Mouse (Mus musculus) G1E (cell line): ENCODE measurements at regions not wholly inside any gene's neighbourhood (a gene's known extent, or its start where the extent isn't known, plus 50 kb on each side); places are given as distances from the start of the nearest gene placed in this dataset.

Experiments used
- ATAC-seq: 2 replicates; pipeline ENCODE4 v1.8.0; 2016; ENCODE audit warnings: mild to moderate bottlenecking; ENCODE audit not compliant: insufficient number of reproducible peaks, poor library complexity, low FRiP score, severe bottlenecking; ENCODE audit errors: extremely low read depth
- DNase-seq: peaks from one replicate; pipeline ENCODE4 v3.0.0; 2012; ENCODE audit warnings: low spot score
- H3K27me3 ChIP-seq: 2 replicates; pipeline ENCODE4 v1.6.1; 2012; ENCODE audit warnings: mild to moderate bottlenecking, low read length, inconsistent platforms; ENCODE audit not compliant: insufficient read depth
- H3K36me3 ChIP-seq: replicated peaks from 2 replicates; pipeline ENCODE3; 2012; ENCODE audit warnings: mild to moderate bottlenecking, inconsistent platforms
- H3K4me1 ChIP-seq: 2 replicates; pipeline ENCODE4 v1.6.1; 2012; ENCODE audit warnings: low read depth, low read length, inconsistent platforms, mixed read lengths; ENCODE audit not compliant: insufficient read depth
- H3K4me3 ChIP-seq: 2 replicates; pipeline ENCODE4 v1.5.1; 2012; ENCODE audit warnings: low read depth, mild to moderate bottlenecking, inconsistent platforms, low read length, moderate library complexity, mixed read lengths
- H3K9me3 ChIP-seq: replicated peaks from 2 replicates; pipeline ENCODE4 v1.6.1; 2012; ENCODE audit warnings: inconsistent platforms
- CTCF ChIP-seq: IDR thresholded peaks from 2 replicates; pipeline ENCODE4 v1.5.1; 2012; ENCODE audit warnings: low read depth, low read length, inconsistent platforms, mixed read lengths
- GATA1 ChIP-seq: IDR thresholded peaks from 2 replicates; pipeline ENCODE4 v1.6.1; 2012; ENCODE audit warnings: borderline replicate concordance, low read length, inconsistent platforms, mixed read lengths
- GATA2 ChIP-seq: IDR thresholded peaks from 2 replicates; pipeline ENCODE4 v1.6.1; 2012; ENCODE audit warnings: low read depth, low read length, inconsistent platforms, borderline replicate concordance
- POLR2AphosphoS5 ChIP-seq: IDR thresholded peaks from 2 replicates; pipeline ENCODE4 v1.6.1; 2012; ENCODE audit warnings: low read depth, low read length, inconsistent platforms; ENCODE audit not compliant: insufficient replicate concordance
- TAL1 ChIP-seq: conservative IDR thresholded peaks from 2 replicates; pipeline ENCODE4 v1.6.1; 2012; ENCODE audit warnings: low read depth, low read length, inconsistent platforms, mixed read lengths

DNA sequence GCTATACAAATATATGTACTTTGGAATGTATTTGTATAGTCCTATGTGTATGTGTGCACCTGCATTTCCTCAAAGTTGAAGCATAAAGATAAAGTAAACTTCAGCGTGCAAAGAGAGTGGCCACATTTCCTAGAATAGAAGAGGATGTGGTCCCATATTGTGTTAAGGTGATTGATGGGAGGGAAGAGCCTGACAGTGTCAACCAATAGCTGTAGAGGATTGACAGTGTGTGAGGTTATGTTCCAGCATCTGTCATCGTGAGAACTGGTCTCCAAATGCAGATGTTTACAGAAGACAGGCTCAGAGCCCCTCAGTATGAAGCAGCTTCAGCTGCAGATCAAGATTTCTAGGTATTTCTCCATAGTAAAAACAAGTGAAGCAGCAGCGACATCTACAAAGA lies 1114.5 kb downstream of the Gsdmc2 start:
- no peaks in the 10 kb centered on the region for H3K4me1 ChIP-seq
- H3K9me3 ChIP-seq = no peaks in the 10 kb centered on the region
- TF ChIP-seq CTCF = no peak
- TF ChIP-seq GATA2 = no peak
- TF ChIP-seq GATA1 = no peak
- no peak for TF ChIP-seq POLR2AphosphoS5
- TF ChIP-seq TAL1 = no peak
- no peaks in the 10 kb centered on the region; the same call in 1 of the 2 replicates for H3K27me3 ChIP-seq
- no peak overlapping the region for H3K4me3 ChIP-seq
- ATAC-seq = no peak
- DNase-seq = no peak
- no peaks in the 10 kb centered on the region for H3K36me3 ChIP-seq

GRCm38 (mm10) chr15:62714265-62714664 lies 1130.7 kb downstream of the Gsdmc2 start:
- ATAC-seq (no peak), DNase-seq (no peak)
- H3K4me1 ChIP-seq = no peaks in the 10 kb centered on the region
- no peaks in the 10 kb centered on the region for H3K9me3 ChIP-seq
- no peak for TF ChIP-seq POLR2AphosphoS5
- TF ChIP-seq TAL1 = no peak
- no peak for TF ChIP-seq CTCF
- no peak for TF ChIP-seq GATA2
- no peak for TF ChIP-seq GATA1
- no peaks in the 10 kb centered on the region for H3K36me3 ChIP-seq
- H3K4me3 ChIP-seq = no peak overlapping the region
- H3K27me3 ChIP-seq = peaks cover 2% of the 10 kb centered on the region; the same call in 1 of the 2 replicates

DNA sequence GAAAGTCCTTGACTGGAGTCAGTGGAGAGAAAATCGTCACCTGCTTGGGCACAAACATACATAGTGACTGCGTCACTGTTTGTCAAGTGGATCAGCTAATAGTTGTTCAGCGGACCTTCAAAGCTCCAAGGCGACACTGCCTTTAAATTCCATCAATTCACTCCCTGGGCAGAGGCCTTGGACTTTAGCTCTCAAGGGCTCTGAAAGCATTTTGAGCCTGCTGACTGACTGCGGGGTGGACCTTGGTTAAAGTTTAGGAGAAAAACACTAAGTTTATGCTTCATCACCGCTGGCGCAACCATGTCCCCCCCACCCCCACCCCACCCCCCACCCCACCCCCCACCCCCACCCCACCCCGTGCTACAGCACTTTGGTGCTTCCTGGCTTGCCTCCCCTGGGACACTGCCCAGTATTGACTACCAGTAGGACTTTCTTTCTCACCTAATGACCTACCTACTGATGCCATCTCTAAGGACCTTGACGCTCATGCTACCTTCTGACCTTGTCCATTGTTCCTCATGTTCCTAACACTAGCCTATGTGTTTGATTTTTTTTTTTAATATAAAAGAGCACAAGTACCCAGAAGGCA lies 1132.3 kb downstream of the Gsdmc2 start:
- Histone ChIP-seq H3K4me1 (no peaks in the 10 kb centered on the region), H3K4me3 (no peak overlapping the region), H3K27me3 (peaks cover 1% of the 10 kb centered on the region; the same call in 1 of the 2 replicates), H3K9me3 (no peaks in the 10 kb centered on the region), H3K36me3 (no peaks in the 10 kb centered on the region)
- no peak for TF ChIP-seq POLR2AphosphoS5
- no peak for TF ChIP-seq CTCF
- TF ChIP-seq GATA1 = no peak
- TF ChIP-seq TAL1 = no peak
- TF ChIP-seq GATA2 = no peak
- ATAC-seq = no peak
- DNase-seq = no peak

- Histone ChIP-seq H3K4me3 (no peak overlapping the region), H3K4me1 (no peaks in the 10 kb centered on the region), H3K9me3 (no peaks in the 10 kb centered on the region), H3K36me3 (no peaks in the 10 kb centered on the region), H3K27me3 (no peaks in the 10 kb centered on the region)
- no peak for ATAC-seq
- DNase-seq = no peak
- TF ChIP-seq GATA2 (no peak), POLR2AphosphoS5 (no peak), GATA1 (no peak), CTCF (no peak)
These were observed 1132.9 kb downstream of the Gsdmc2 start for GRCm38 (mm10) chr15:62712060-62712542.

DNA sequence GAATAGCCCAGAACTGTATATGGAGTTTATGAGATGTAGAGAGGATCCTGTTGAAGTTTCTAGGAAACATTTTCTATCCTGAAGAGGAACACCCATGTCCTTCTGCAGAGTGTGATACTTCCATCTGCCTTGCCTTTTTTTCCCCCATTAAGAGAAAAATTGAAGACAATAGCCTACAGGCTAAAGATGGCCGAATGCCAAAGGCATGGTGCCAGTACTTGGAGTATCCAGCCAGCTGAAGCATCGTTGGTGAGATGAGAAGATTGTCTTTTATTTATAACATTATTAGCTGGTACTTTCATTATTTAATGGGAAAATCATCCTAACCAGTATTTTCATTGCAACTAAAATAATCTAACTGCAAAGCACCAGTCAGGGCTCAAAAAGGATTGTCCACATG lies 1135.4 kb downstream of the Gsdmc2 start:
- H3K9me3 ChIP-seq = no peaks in the 10 kb centered on the region
- H3K27me3 ChIP-seq = no peaks in the 10 kb centered on the region
- DNase-seq (no peak), ATAC-seq (no peak)
- no peaks in the 10 kb centered on the region for H3K4me1 ChIP-seq
- TF ChIP-seq TAL1 (no peak), GATA2 (no peak), CTCF (no peak), GATA1 (no peak), POLR2AphosphoS5 (no peak)
- H3K36me3 ChIP-seq = no peaks in the 10 kb centered on the region
- H3K4me3 ChIP-seq = no peak overlapping the region

DNA sequence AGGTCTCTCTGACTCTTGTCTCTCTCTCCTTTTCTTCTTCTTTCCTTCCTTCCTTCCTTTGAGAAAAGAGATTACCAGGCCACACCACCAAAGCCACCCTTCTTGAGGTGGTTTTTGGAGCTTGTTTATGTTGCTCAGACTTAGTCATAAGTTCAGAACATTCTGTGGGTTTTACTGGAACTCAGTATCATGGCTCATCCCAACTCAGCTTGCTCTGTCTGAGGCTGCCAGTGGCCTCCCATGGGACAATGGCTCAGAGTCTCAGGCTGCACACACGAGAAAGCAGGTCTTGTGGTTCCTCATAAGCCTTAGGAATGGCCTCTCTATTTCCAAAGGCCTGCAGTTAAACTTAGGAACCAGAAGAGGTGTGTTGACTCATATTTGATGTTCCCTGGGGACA lies 1146.4 kb downstream of the Gsdmc2 start:
- no peaks in the 10 kb centered on the region; the same call in 1 of the 2 replicates for H3K27me3 ChIP-seq
- no peaks in the 10 kb centered on the region for H3K36me3 ChIP-seq
- no peaks in the 10 kb centered on the region for H3K9me3 ChIP-seq
- no peaks in the 10 kb centered on the region for H3K4me1 ChIP-seq
- H3K4me3 ChIP-seq = no peak overlapping the region
- TF ChIP-seq CTCF = no peak
- TF ChIP-seq TAL1 = no peak
- no peak for TF ChIP-seq GATA1
- TF ChIP-seq POLR2AphosphoS5 = no peak
- TF ChIP-seq GATA2 = no peak
- no peak for DNase-seq
- ATAC-seq = no peak

DNA sequence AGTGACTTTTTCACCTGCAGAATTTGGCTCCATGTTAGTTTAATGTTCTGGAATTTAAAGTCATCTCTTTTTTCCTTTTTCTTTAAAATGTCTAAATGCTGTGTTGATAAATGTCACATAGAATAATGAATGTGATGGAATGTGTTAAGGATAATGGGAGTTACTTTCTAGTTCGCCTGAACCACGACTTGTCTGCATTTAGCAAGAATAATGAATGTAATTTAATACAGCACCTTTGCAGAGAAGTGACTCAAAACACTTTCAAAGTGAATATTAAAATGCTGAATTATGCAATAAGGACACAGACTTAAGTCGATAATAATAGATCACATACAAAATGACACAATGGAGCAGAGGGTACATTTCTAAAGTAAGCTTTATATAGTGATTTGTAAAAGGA lies 1150.2 kb downstream of the Gsdmc2 start:
- no peak for ATAC-seq
- Histone ChIP-seq H3K4me3 (no peak overlapping the region), H3K4me1 (no peaks in the 10 kb centered on the region), H3K9me3 (no peaks in the 10 kb centered on the region), H3K36me3 (no peaks in the 10 kb centered on the region), H3K27me3 (no peaks in the 10 kb centered on the region)
- no peak for DNase-seq
- no peak for TF ChIP-seq GATA2
- no peak for TF ChIP-seq CTCF
- TF ChIP-seq TAL1 = no peak
- no peak for TF ChIP-seq POLR2AphosphoS5
- no peak for TF ChIP-seq GATA1
